Mouse (Mus musculus) forebrain, embryonic 15.5 days (tissue): ENCODE measurements around the gene Sars2. TPM values are rescaled to one million over a fixed set of nuclear protein-coding genes. Genes with fewer than 3 reads are reported as not detected.

Source experiments
- ATAC-seq: fragments of 200-750 bp; cut with Nextera tagmentation; replicated peaks from 2 replicates; pipeline ENCODE4 v1.8.0; 2017; ENCODE audit warnings: mild to moderate bottlenecking, moderate TSS enrichment, moderate library complexity
- H3K27ac ChIP-seq: fragments of 300-500 bp; sonication (generic); replicated peaks from 2 replicates; pipeline ENCODE4 v1.5.1; 2015; ENCODE audit warnings: mild to moderate bottlenecking, inconsistent platforms
- H3K27me3 ChIP-seq: fragments of 300-500 bp; sonication (generic); 2 replicates; pipeline ENCODE4 v1.6.1; 2015; ENCODE audit warnings: inconsistent platforms
- H3K36me3 ChIP-seq: fragments of 300-500 bp; sonication (generic); 2 replicates; pipeline ENCODE4 v1.6.1; 2015; ENCODE audit warnings: mild to moderate bottlenecking, inconsistent platforms
- H3K4me1 ChIP-seq: fragments of 300-500 bp; sonication (generic); 2 replicates; pipeline ENCODE4 v1.6.1; 2015; ENCODE audit warnings: inconsistent platforms
- H3K4me2 ChIP-seq: fragments of 300-500 bp; sonication (generic); replicated peaks from 2 replicates; pipeline ENCODE4 v1.6.1; 2015; ENCODE audit warnings: mild to moderate bottlenecking, inconsistent platforms
- H3K4me3 ChIP-seq: fragments of 300-500 bp; sonication (generic); 2 replicates; pipeline ENCODE4 v1.5.1; 2015; ENCODE audit warnings: mild to moderate bottlenecking, inconsistent platforms
- H3K9ac ChIP-seq: fragments of 300-500 bp; sonication (generic); replicated peaks from 2 replicates; pipeline ENCODE4 v1.6.1; 2015; ENCODE audit warnings: mild to moderate bottlenecking, inconsistent platforms
- H3K9me3 ChIP-seq: fragments of 300-500 bp; sonication (generic); 2 replicates; pipeline ENCODE4 v1.6.1; 2016; ENCODE audit warnings: inconsistent platforms
- WGBS: fragments of 180-500 bp; shearing (Covaris S2); methylation state at CpG from one replicate; pipeline ENCODE4 v1.1.7; 2015; ENCODE audit warnings: mixed read lengths; 5-methylcytosine and 5-hydroxymethylcytosine counted together
- polyA plus RNA-seq: library from polyadenylated mRNA; unstranded; fragments of >200 nt; fragmentation: Nextera tagmentation; extraction: Ambion mirVana; gene quantifications from 2 replicates; pipeline ENCODE4 v1.2.1, GENCODE M21; 2015

Sars2 gene
- polyA plus RNA-seq, 1 experiment from 2014 or later: 18.6 TPM

GRCm38 (mm10) chr7:28732341-28733142, 9.2 kb upstream of the Sars2 start:
- Histone ChIP-seq H3K36me3 (no peaks in the 10 kb centered on the region), H3K9ac (peak overlapping the region; percentile 34), H3K9me3 (no peaks in the 10 kb centered on the region), H3K27me3 (no peaks in the 10 kb centered on the region), H3K4me3 (peak overlapping the region; percentile 42), H3K4me2 (peak overlapping the region; percentile 65), H3K4me1 (peaks cover 8% of the 10 kb centered on the region; the same call in 1 of the 2 replicates), H3K27ac (no peak overlapping the region)
- WGBS: 2% methylated on average over 58 of the region's 58 CpGs
- peak; percentile 72 for ATAC-seq

- Histone ChIP-seq H3K4me1 (peaks cover 8% of the 10 kb centered on the region; the same call in 1 of the 2 replicates), H3K27ac (no peak overlapping the region), H3K9ac (0 out of 2 replicates have a peak overlapping the region, but pooled peaks have one; percentile 34), H3K4me2 (peak overlapping the region; percentile 65), H3K9me3 (no peaks in the 10 kb centered on the region), H3K36me3 (no peaks in the 10 kb centered on the region), H3K4me3 (peak overlapping the region; percentile 42), H3K27me3 (no peaks in the 10 kb centered on the region)
- ATAC-seq: no peak
- WGBS: 5% methylated on average over 11 of the region's 11 CpGs
Observed at GRCm38 (mm10) chr7:28733211-28733610, 8.6 kb upstream of the Sars2 start.

GRCm38 (mm10) chr7:28735701-28736100, 6.1 kb upstream of the Sars2 start:
- H3K4me3 ChIP-seq: no peak overlapping the region
- H3K9me3 ChIP-seq: no peaks in the 10 kb centered on the region
- no peaks in the 10 kb centered on the region for H3K27me3 ChIP-seq
- H3K9ac ChIP-seq: no peak overlapping the region
- ATAC-seq: no peak
- no peak overlapping the region for H3K4me2 ChIP-seq
- peaks cover 12% of the 10 kb centered on the region; the same call in 1 of the 2 replicates for H3K4me1 ChIP-seq
- H3K36me3 ChIP-seq: no peaks in the 10 kb centered on the region
- 84% methylated on average over 6 of the region's 6 CpGs for WGBS
- no peak overlapping the region for H3K27ac ChIP-seq

- no peak overlapping the region for H3K4me2 ChIP-seq
- H3K4me1 ChIP-seq: peaks cover 20% of the 10 kb centered on the region
- ATAC-seq: no peak
- no peak overlapping the region for H3K27ac ChIP-seq
- 94% methylated on average over 21 of the region's 21 CpGs for WGBS
- no peak overlapping the region for H3K4me3 ChIP-seq
- H3K27me3 ChIP-seq: no peaks in the 10 kb centered on the region
- H3K36me3 ChIP-seq: no peaks in the 10 kb centered on the region
- no peak overlapping the region for H3K9ac ChIP-seq
- H3K9me3 ChIP-seq: no peaks in the 10 kb centered on the region
Observed at GRCm38 (mm10) chr7:28739829-28740228, 2.0 kb upstream of the Sars2 start.

- ATAC-seq: no peak
- WGBS: 43% methylated on average over 9 of the region's 9 CpGs
- Histone ChIP-seq H3K36me3 (no peaks in the 10 kb centered on the region), H3K27me3 (no peaks in the 10 kb centered on the region), H3K4me1 (peaks cover 20% of the 10 kb centered on the region), H3K9ac (peak overlapping the region; percentile 80), H3K9me3 (no peaks in the 10 kb centered on the region), H3K4me2 (peak overlapping the region; percentile 86), H3K27ac (0 out of 2 replicates have a peak overlapping the region, but pooled peaks have one; percentile 76), H3K4me3 (peak overlapping the region; percentile 73)
Observed at GRCm38 (mm10) chr7:28740949-28741348, 843 bp upstream of the Sars2 start.

- peaks cover 20% of the 10 kb centered on the region for H3K4me1 ChIP-seq
- 2% methylated on average over 13 of the region's 13 CpGs for WGBS
- no peaks in the 10 kb centered on the region for H3K9me3 ChIP-seq
- peak; percentile 10; the same call in 1 of the 2 replicates for ATAC-seq
- no peaks in the 10 kb centered on the region for H3K27me3 ChIP-seq
- peak overlapping the region; percentile 86 for H3K4me2 ChIP-seq
- H3K36me3 ChIP-seq: no peaks in the 10 kb centered on the region
- H3K27ac ChIP-seq: peak overlapping the region; percentile 76
- H3K9ac ChIP-seq: peak overlapping the region; percentile 80
- H3K4me3 ChIP-seq: peak overlapping the region; percentile 73
Observed at GRCm38 (mm10) chr7:28741368-28741708, 454 bp upstream of the Sars2 start.

- Histone ChIP-seq H3K36me3 (peaks cover 5% of the 10 kb centered on the region; the same call in 1 of the 2 replicates), H3K9ac (no peak overlapping the region), H3K27ac (no peak overlapping the region), H3K4me3 (no peak overlapping the region), H3K27me3 (no peaks in the 10 kb centered on the region), H3K4me2 (no peak overlapping the region), H3K4me1 (no peaks in the 10 kb centered on the region), H3K9me3 (no peaks in the 10 kb centered on the region)
- WGBS: 94% methylated on average over 7 of the region's 7 CpGs
- no peak for ATAC-seq
Observed at GRCm38 (mm10) chr7:28749935-28750334, 8.1 kb downstream of the Sars2 start.

GRCm38 (mm10) chr7:28756079-28756478, 14.3 kb downstream of the Sars2 start, which contains the start of gene Ccer2:
Ccer2 (plus strand) TSS chr7:28756174.
- H3K36me3 ChIP-seq: peaks cover 31% of the 10 kb centered on the region
- no peak for ATAC-seq

GRCm38 (mm10) chr7:28758623-28759022, 16.8 kb downstream of the Sars2 start:
- Histone ChIP-seq H3K9me3 (no peaks in the 10 kb centered on the region), H3K36me3 (peaks cover 38% of the 10 kb centered on the region), H3K27me3 (0 out of 2 replicates have a peak, but pooled peaks cover 4% of the 10 kb centered on the region), H3K4me3 (no peak overlapping the region), H3K9ac (no peak overlapping the region), H3K4me2 (no peak overlapping the region), H3K27ac (no peak overlapping the region), H3K4me1 (peaks cover 4% of the 10 kb centered on the region)
- WGBS: 79% methylated on average over 13 of the region's 13 CpGs
- no peak for ATAC-seq

More at GRCm38 (mm10) chr7:28756079-28756478, 14.3 kb downstream of the Sars2 start, which contains the start of gene Ccer2:
- peak within 1 kb of the TSS; percentile 11; the same call in 1 of the 2 replicates for H3K4me3 ChIP-seq
- H3K27me3 ChIP-seq: 0 out of 2 replicates have a peak, but pooled peaks cover 4% of the 10 kb centered on the region
- peaks cover 4% of the 10 kb centered on the region for H3K4me1 ChIP-seq
- no peaks in the 10 kb centered on the region for H3K9me3 ChIP-seq
- 3% methylated on average over 17 of the region's 17 CpGs for WGBS
- H3K4me2 ChIP-seq: peak within 1 kb of the TSS; percentile 28
- H3K27ac ChIP-seq: no peak within 1 kb of the TSS
- H3K9ac ChIP-seq: no peak within 1 kb of the TSS

- no peak overlapping the region for H3K4me2 ChIP-seq
- H3K9me3 ChIP-seq: no peaks in the 10 kb centered on the region
- no peak overlapping the region for H3K9ac ChIP-seq
- H3K27ac ChIP-seq: no peak overlapping the region
- ATAC-seq: no peak
- peaks cover 38% of the 10 kb centered on the region for H3K36me3 ChIP-seq
- peaks cover 15% of the 10 kb centered on the region for H3K4me1 ChIP-seq
- H3K4me3 ChIP-seq: no peak overlapping the region
- H3K27me3 ChIP-seq: no peaks in the 10 kb centered on the region
- WGBS: 96% methylated on average over 9 of the region's 9 CpGs
Observed at GRCm38 (mm10) chr7:28761907-28762306, 20.1 kb downstream of the Sars2 start.

GRCm38 (mm10) chr7:28765211-28765610, 23.4 kb downstream of the Sars2 start:
- Histone ChIP-seq H3K27ac (no peak overlapping the region), H3K9me3 (no peaks in the 10 kb centered on the region), H3K4me2 (peak overlapping the region; percentile 57), H3K27me3 (no peaks in the 10 kb centered on the region), H3K9ac (0 out of 2 replicates have a peak overlapping the region, but pooled peaks have one; percentile 3), H3K4me3 (peak overlapping the region; percentile 61), H3K4me1 (peaks cover 30% of the 10 kb centered on the region), H3K36me3 (peaks cover 20% of the 10 kb centered on the region)
- 89% methylated on average over 6 of the region's 6 CpGs for WGBS
- ATAC-seq: no peak

GRCm38 (mm10) chr7:28766173-28766879, 24.5 kb downstream of the Sars2 start, which contains the start of gene Sirt2:
Sirt2 (plus strand) TSS chr7:28766735.
- H3K4me1 ChIP-seq: peaks cover 30% of the 10 kb centered on the region
- no peaks in the 10 kb centered on the region for H3K9me3 ChIP-seq
- WGBS: under 1% methylated on average over 45 of the region's 45 CpGs
- peak within 1 kb of the TSS; percentile 61 for H3K4me3 ChIP-seq
- H3K36me3 ChIP-seq: peaks cover 10% of the 10 kb centered on the region
- H3K27ac ChIP-seq: no peak within 1 kb of the TSS
- H3K9ac ChIP-seq: peak within 1 kb of the TSS; percentile 60
- peak within 1 kb of the TSS; percentile 61 for H3K4me2 ChIP-seq
- ATAC-seq: peak; percentile 98
- no peaks in the 10 kb centered on the region for H3K27me3 ChIP-seq
